Mouse (Mus musculus): ENCODE results near the gene Spp1. TPM values are rescaled to one million over a fixed set of nuclear protein-coding genes. Genes with fewer than 3 reads are reported as not detected.

Gene Spp1
- polyA plus RNA-seq, 1 experiment from 2014 or later: 4,719 TPM

Other genes starting within 250 kb of the Spp1 start
- gene Dmp1, start 232.5 kb upstream of the Spp1 start, polyA plus RNA-seq (2018): not detected in 3 replicates
- not detected in 3 replicates for gene Ibsp, start 135.9 kb upstream of the Spp1 start, polyA plus RNA-seq (2018)
- gene Mepe, start 109.8 kb upstream of the Spp1 start, polyA plus RNA-seq (2018): not detected in 3 replicates
- 10.8 to 12.0 TPM (median 11.3 TPM) in 3 replicates for gene Pkd2, start 24.3 kb downstream of the Spp1 start, polyA plus RNA-seq (2018)
- gene BC005561, start 73.2 kb downstream of the Spp1 start, polyA plus RNA-seq (2018): 2.0 to 3.0 TPM (median 2.1 TPM) in 3 replicates

Measured in macrophage (primary cell).